Mouse (Mus musculus) c-Kit-positive CD71-positive TER-119-negative erythroid progenitor cells, embryonic 14.5 days (primary cell): Measurements from ENCODE around the gene Qtrt1.

Experiments used
- DNase-seq: peaks from one replicate; pipeline ENCODE4 v3.0.0-alpha.2; 2013; ENCODE audit warnings: low read depth

The Qtrt1 gene

DNA sequence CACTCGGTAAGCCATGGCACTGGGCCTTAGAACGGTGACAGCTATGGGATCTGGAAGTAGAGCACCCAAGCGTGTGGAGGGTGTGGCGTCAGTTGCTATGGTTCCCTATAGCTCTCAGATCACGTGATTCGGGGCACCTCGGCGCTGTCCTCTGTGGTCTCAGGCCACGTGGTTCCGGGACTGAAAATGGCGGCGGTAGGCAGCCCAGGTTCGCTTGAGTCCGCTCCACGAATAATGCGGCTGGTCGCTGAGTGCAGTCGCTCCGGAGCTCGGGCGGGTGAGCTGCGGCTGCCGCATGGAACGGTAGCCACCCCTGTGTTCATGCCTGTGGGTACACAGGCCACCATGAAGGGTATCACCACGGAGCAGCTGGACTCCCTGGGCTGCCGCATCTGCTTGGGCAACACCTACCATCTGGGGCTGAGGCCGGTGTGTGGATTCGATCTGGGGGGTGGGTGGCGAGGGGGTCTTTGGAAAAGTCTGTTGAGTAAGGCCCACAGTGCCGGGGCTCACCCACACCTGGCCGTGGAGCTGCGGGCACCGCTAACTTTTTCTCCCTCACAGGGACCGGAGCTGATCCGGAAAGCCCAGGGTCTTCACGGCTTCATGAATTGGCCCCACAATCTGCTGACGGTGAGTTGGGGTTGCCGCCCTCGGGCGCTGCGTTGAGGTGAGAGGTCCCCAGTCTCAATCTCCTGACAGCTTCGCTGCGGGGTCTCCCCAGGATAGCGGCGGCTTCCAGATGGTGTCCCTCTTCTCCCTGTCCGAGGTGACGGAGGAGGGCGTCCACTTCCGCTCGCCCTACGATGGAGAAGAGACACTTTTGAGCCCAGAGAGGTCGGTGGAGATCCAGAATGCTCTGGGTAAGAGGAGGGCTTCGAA, at the start of gene Qtrt1:
TSS of gene Qtrt1 (plus strand) at position 169 of the 882 bp plus-strand sequence.
- DNase-seq: peak; percentile 90

DNA sequence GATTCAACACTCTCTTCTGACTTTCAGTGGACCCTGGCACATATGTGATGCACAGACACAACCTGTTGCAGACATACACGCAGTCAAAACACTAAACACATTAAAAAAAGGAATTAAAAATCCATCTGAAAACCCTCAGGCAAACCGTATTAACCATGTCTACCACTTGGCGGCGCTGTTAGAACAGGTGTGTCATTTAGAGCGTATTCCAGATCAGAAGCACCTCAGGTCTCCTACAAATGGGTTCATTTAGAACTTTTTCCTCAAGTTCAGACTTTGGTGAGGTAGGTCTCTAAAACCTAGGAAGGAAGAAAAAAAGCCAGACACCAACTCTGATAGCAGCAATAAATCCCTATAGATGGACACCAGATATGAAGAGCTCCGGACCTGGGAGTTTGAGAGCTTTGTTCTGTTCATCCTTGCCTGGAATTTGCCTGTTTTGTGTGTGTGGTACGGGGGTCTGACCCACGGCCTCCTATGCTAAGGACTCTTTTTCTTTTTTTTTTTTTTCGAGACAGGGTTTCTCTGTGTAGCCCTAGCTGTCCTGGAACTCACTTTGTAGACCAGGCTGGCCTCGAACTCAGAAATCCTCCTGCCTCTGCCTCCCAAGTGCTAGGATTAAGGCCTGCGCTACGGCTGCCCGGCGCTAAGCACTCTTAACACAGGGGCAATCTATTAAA, 45.0 kb upstream of the Qtrt1 start:
- peak; percentile 82 for DNase-seq

DNA sequence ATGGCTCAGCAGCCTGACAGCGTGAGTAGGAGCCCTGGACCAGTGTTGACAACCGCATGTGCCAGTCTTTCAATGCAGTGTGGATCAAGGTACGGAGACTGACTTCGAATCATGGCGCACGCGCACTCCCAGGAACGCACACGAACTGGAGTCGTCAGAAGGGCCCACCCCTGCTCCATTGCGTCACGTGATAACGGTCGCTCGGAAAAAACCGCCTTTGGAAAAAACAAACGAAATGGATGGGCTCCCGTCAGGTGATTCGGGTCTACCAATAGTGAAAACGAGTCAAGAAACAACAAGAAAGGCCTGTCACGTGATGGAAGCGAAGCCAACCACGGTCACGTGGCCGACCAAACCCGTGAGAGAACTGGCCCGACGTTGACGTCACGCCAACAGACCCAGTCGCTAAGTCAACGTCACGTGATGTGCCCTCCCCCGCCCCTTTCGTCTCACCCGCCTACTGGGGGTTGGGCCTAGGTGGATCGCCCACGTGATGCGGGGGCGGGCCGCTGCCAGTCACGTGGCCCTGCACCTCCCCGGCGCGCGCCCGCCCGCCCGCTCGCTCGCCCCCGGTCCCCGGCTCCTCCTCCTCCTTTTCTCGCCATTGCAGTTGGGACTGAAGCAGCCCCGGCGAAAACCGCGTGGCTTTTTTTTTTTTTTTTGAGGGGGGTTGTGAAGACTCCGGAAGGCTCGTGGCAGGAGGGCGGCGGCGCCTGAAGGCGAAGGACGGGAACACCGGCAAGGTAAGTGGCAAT, 44.1 kb upstream of the Qtrt1 start, which contains the start of gene Ilf3:
TSS of gene Ilf3 (plus strand) at position 515 of the 755 bp plus-strand sequence.
- DNase-seq: peak; percentile 99

DNA sequence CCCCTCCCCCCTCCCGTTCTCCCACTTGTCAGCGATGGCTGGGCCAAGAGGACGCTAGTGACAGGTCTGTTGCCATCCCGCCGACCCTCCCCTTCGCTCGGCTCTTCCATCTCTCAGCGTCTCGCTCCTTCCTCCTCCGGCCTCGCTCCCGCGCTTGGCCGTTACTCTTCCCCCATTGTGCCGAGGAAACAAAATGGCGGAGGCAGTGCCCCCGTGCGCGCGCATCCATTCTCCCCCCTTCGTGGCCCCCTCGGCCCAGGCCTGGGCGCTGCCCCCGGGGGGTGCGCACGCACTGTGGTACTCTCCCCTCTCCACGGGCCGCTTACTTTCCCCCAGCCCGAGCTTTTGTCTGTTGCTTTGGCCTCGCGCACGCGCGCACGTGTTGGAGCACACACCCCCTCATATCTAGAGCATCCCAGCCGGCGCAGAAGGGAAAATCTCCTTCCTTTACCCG, 43.5 kb upstream of the Qtrt1 start:
- DNase-seq: no peak

DNA sequence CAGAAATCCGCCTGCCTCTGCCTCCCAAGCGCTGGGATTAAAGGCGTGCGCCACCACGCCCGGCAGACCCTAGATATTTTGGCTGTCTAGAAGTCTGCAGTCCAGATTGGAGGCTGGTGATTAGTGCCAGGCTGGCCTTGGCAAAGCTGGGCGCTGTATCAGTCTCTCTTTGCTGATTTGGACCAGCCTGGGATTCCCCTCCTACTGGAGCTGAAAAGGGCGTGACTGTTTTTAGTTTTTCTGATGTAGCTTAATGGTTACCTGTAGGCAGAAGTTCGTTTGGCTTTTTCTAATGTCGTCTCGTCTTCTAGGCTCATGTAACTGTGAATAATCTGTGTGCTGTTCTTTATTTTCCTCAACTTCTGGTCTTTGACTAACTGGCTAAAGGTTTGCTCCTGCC, 42.6 kb upstream of the Qtrt1 start:
- no peak for DNase-seq

DNA sequence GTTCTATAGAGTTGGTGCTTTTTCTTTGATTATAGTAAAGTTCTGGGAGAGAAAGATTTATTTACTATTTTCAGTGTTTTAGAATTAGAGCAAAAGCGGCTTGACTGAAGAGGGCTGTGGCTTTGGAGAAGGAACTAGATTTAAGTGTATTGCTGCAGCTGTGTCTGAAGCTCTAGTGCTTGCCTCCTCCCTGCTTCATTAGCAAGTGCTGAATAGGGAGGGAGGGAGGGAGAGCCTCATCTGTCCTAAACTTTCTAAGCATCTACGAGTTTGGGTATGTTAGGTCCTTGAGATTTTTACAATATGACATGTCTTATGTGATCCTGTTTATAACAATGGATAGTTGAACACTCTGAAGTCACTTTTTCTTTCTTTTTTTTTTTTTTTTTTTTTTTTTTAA, 40.8 kb upstream of the Qtrt1 start:
- DNase-seq: no peak

DNA sequence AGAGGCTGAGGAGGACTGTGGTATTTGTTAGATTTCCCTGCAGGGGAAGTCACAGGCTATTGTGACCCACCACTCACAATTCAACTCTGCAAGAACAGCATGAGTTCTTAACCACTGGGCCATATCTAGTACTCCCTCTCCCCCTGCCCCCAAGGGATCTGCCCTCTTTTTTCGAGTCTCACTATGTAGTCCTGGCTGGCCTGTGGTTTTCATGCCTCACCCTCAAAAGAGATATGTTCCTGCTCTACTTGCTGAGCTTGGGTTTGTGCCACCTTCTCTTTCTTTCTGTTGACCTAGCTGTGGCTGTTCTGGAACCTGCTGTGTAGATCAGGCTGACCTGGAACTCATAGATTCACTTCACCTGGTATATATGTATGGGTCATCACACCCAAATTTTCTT, 39.1 kb upstream of the Qtrt1 start:
- no peak for DNase-seq

DNA sequence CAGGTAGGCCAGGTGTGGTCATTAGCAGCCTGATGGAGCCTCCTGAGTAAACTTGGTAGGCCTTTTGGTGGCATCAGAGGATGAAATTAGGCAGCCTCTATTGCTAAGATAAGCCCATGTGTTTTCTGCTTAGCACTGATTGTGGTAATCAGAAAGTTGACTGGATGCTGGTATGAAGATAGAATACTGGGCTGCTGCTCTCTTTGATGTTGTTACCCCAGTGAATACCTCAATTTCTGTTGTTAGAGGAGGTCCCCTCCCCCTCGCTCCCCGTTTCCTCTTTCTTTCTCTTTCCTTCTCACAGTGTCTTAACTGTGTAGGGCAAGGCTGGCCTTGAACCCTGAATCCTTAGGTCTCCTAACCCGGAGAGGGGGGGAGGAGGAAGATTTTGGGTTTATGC, 32.4 kb upstream of the Qtrt1 start:
- DNase-seq: no peak

DNA sequence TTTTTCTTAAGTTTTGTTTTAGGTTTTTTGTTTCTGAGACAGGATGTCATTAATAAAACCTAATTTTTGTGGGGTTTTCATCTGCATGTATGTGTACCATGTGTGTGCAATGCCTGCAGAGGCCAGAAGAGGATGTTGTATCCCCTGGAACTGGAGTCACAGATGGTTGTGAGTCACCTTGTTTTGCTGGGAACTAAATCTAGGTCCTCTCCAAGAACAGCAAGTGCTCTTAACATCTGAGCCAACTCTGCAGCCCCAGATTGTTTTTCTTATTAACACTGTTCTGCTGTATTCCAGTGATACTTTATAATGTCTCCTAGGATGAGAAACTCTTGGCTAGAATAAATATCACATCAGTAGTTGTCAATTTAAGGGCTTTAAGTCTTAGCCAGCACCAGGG, 30.8 kb upstream of the Qtrt1 start:
- no peak for DNase-seq

DNA sequence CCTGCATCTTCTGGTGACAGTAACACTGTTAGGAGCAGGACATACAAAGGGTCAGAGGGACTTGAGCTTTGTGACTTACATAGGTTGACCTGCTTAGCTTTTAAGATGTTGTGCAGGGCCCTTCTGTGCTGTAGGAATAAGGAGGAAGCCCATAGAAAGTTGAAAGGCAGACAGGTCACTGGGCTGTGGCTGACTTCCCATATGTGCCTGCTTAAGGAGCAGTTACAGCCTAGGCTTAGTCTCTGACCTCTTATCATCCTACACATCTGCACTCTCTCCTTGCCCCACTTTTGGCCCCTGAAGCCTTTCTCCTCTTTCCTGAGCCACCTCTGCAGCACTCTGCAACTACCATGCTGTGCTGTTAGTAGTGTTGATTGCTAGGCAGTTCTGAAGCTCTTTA, 27.7 kb upstream of the Qtrt1 start:
- DNase-seq: no peak

DNA sequence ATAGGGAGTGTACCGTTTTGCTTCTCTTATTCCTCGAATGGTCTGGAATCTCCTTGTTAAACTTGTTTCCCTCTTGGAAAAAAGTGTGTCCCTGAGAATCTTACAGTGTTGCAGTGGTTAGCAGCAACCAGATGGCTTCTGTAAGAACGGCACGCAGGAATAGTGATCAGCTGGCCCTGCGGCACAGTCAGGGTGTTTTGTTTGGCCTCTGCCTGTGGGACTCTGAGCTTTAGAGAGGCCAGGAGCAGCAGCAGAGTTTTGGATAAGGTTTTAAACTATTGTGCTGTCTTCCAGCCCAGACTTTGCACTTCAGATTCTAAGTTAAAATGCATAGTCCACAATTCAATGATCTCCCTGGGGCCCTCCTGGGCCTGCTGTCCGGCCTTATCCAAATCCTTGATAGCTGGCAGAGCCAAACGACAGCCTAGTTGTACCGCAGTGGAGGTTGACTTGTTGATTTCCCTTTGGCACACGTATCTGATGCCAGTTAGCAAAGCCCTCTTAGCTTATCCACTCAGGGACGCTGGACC, 18.9 kb upstream of the Qtrt1 start:
- no peak for DNase-seq

DNA sequence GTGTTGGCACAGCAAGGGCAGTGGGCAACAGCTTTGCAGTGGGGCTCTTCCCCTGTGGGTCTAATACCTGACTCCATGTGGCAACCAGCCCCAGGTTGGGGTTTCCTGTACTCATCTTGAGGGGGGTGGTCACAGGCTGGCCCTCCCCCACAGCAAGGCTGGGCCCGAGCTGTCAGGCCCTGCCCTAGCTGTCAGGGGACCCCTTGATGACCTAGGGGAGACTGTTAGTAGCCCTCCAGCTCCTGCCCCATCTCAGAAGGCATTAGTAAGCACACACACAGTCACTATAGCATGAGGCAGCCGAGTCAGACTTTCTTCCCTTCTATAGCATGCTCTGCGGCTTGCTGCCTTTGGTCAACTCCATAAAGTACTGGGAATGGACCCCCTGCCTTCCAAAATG, 15.9 kb upstream of the Qtrt1 start:
- DNase-seq: no peak

DNA sequence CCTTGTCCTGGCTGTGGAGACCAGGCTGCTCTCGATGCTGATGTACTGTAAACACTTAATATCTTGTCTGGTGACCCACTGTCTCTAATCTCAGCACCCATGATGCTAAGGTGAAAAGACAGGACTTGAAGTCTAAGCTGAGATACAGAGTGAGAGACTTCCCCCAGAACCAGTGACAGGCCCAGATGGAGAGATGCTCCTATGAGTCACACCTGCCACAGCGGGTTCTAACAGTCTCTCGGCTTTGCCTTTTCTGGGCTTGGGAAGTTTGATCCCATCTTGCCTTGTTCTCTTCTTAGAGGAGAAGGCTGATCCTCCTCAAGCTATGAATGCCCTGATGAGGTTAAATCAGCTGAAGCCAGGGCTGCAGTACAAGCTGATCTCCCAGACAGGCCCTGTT, 14.5 kb upstream of the Qtrt1 start:
- no peak for DNase-seq

DNA sequence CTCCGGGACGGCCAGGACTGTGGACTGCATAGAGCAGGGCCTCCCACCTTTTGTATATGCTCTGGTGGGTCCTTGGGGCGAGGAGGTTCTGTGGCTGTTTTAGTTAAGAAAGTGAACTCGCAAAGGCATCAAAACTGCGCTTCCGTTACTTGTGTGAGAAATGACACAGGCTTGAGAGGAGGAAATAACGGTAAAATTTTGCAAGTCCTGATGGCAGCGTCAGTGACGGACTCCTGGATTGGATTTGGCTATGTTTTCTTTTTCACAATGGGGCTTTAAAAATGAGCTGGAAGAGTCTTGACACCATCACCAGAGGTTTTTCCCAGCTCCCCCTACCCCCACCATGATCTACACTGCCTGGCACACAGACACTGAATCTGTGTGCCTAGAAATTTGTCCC, 10.6 kb upstream of the Qtrt1 start:
- no peak for DNase-seq

DNA sequence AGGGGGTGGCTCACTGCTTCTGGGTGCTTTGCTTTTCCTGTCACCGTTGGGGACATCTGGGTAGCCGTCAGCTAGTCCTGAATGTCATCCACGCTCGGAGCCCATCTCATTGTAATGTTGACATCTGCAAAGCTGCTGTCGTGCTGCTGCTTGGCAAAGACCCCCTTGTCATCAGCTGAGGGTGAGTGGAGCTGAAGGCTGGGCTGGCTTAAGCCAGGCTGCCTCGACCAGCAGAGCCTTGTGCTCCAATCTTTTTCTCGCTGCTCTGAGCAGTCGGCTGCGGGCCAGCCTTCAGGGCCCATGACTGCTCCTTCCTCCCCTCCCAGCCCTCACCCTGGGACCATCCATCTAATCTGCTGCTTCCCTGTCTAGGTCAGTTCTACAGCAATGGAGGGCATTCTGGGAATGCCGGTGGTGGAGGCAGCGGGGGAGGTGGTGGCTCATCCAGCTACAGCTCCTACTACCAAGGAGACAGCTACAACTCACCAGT, 8.8 kb upstream of the Qtrt1 start:
- no peak for DNase-seq

DNA sequence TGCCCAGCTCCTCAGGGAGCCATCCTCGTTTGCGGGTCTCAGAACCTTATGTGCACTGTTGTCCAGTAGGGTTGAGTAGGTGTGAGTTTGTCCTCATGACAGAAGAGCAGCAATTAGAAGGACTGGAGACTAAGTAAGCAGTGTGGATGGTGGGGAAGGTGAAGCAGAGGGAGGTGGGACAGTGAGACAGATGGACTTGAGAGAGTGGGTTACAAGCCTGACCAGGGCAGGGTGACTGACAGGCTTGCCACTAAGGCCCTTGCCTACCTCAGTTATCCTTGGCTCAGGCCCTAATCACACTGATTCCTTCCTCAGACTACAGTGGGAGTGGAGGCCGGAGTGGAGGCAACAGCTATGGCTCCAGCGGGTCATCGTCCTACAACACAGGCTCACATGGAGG, 7.9 kb upstream of the Qtrt1 start:
- DNase-seq: no peak

DNA sequence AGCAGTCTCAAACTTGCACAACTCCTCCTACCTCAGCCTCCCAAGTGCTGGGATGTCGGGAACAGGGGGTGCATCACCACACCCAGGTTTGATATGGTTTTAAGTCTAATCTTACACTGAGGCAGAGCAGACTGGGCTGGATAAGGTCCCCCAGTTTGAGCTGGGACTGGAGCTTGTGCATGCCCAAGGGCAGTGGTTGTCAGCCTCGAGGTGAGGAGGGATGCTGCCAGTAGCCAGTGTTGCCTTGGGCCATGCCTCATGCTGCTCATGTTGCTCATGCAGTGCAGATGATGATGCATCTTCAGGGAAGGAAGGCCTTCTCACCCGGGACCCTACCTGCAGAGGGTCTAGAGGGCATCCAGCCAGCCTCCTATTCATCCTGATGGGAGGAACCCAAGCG, 6.1 kb upstream of the Qtrt1 start:
- DNase-seq: no peak

DNA sequence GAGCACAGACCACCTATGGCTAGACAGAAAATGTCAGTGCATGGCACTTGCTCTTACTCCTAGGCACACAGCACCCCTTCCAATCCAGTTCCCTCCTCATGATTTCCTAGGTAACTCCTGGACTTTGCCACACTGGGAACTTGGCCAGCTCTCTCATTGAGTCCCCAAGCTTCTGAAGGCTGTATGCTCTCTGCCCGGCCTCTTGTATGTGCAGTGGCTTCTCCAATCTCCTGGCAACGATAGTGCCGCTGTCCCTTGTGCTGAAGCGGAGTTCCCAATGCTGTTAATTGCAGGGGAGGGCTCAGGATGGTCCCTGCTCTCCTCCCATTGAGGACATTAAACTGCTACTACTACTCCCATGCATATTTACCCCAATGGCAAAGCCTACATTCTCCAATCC, 3.7 kb upstream of the Qtrt1 start:
- no peak for DNase-seq

DNA sequence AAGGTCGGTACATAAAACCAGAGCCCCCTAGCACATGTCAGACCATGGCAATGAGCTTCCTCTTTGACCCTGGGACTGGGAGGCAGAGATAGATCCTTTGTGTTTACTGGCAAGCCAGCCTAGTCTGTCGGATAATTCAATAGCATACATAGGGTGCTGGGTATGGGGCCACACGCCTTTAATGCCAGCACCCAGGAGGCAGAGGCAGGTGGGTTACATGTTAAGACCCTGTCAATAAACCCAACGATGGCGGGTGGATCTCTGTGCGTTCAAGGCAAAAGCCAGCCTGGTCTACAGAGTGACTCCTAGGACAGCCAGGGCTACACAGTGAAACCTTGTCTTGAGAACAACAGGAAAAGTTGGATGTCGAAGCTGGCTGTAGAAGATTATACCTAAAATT, 3.0 kb upstream of the Qtrt1 start:
- no peak for DNase-seq

DNA sequence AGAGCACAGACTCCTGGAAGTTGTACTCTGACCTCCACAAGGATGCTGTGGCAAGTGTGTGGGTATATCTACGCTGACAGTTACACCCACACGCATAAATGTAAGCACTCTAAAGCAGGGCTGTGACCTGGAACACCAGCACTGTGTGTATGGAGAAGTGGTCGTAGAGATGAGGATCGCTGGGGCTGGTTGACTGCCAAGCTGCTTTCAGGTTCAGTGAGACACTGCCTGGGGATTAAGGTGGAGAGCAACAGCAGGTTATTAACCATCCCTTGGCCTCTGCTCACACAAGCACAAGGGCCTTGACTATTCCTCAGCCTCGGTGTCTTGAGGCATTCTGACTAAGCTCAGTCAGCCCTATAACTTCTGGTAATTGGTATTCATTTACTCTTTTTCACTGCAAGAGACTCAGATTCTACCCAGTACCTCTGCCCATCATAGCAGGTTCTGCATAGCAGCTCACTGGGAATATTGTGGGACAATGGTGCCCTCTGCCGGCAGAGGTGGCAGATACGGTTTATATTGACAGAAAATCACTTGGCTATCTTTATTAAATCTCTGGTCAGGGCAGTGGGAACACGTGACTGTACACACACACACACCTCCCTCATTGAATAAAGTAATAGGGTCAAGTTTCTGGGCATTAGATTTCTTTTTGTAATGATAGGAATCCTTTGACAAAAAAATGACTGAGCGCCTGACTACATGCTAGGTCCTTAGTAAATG, 1.9 kb upstream of the Qtrt1 start:
- peak; percentile 82 for DNase-seq

DNA sequence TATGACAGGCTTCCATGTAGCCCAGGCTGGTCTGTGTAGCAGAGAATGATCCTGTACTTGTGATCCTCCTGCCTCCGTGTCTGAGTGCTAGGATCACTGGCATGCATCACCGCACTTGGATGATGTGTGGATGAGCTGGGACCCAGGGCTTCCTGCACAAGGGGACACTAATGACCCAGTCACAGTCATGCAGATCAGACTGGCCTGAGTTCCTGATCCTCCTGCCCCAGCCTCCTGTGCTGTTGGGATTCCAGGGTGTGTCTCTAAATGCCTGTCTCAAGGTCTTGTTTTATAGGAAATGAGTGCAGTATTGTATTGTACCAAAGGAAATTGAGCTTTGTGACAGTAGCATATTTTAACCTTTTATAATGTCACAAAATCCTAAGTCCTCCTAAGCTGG, 6.2 kb downstream of the Qtrt1 start:
- no peak for DNase-seq

DNA sequence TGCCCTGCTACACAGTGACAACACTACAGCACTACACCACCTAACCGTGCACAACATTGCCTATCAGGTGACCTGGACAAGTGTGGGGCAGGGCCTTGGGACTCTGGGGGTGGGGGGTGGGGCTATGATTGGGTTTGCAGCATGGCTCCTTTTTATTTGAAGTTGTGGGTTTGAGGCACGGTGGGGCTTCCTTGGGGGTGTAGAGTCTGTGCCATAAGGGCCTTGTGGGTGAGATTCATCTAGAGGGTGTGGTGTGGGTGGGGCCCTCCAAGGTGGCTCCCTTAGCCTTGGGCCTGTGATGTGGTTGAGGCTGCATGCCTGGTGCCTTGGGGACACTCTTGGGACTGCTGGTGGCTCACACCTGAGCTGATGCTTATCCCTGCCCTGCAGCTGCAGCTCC, 8.0 kb downstream of the Qtrt1 start:
- DNase-seq: no peak
